In the genomic region with DNA sequence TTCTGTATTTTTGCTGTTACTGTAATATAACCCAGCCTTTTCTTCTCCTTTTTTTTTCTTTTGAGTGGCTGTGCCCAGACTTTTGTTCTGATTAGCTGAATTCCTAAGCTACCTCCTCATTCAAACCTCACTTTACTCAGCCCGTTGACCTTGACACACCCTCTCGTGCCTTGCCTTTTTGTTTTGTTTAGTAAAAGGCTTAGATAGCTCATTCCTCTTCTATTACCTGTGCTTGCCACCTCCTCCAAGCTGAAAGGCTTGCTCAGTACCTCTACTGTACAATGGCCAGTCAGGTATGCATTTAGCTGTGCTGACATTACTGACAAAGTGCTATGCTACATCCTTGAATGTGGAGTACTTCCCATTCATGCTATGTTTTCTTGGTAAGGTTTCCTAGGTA, we compare ENCODE assay signal across 14 mouse cellular contexts.
"Had no signal": no experiment of that assay in that cellular context is flagged by ENCODE, and none has a peak within 500 bp of the region (broad histone marks: within the 10 kb centered on the region; RNA-seq: fewer than 3 reads in every experiment).

No protein-coding gene starts in this region.

- H3K36me3 ChIP-seq: limb, embryonic 13.5 days; midbrain, embryonic 10.5 days; neural tube, embryonic 15.5 days had no signal

- H3K4me2 ChIP-seq: limb, embryonic 13.5 days; neural tube, embryonic 15.5 days had no signal

- DNase-seq: kidney, adult 8-10 months; kidney, postnatal 36 days; midbrain, embryonic 14.5 days; right cerebral cortex, adult 18-20 months; right cerebral cortex, postnatal 25 days; thymus, adult 2 months; thymus, postnatal 25 days had no signal

- H3K4me3 ChIP-seq: layer of hippocampus, adult 2 months; limb, embryonic 13.5 days; midbrain, embryonic 10.5 days; myocyte; neural tube, embryonic 15.5 days had no signal

- H3K27ac ChIP-seq: layer of hippocampus, adult 2 months; limb, embryonic 13.5 days; liver, embryonic 14.5 days; midbrain, embryonic 10.5 days; neural tube, embryonic 15.5 days had no signal

- H3K4me1 ChIP-seq: neural tube, embryonic 15.5 days had no signal

- H3K27me3 ChIP-seq: limb, embryonic 13.5 days; neural tube, embryonic 15.5 days had no signal

- ATAC-seq: intestine, postnatal 0 days had no signal

- H3K9me3 ChIP-seq: limb, embryonic 13.5 days; midbrain, embryonic 10.5 days; neural tube, embryonic 15.5 days had no signal

- H3K9ac ChIP-seq: limb, embryonic 13.5 days; liver, embryonic 14.5 days; neural tube, embryonic 15.5 days had no signal
